Mouse (Mus musculus) megakaryocyte, embryonic 14.5 days (primary cell): Measurements from ENCODE around the gene Lrrc8a.

Experiments
- FLI1 ChIP-seq: IDR thresholded peaks from 2 replicates; pipeline ENCODE4 v1.6.1; 2012; ENCODE audit warnings: low read length, inconsistent platforms, mixed read lengths
- GATA1 ChIP-seq: IDR thresholded peaks from 3 replicates; pipeline ENCODE4 v1.6.1; 2012; ENCODE audit warnings: mixed read lengths, low read length, inconsistent platforms, borderline replicate concordance

DNA sequence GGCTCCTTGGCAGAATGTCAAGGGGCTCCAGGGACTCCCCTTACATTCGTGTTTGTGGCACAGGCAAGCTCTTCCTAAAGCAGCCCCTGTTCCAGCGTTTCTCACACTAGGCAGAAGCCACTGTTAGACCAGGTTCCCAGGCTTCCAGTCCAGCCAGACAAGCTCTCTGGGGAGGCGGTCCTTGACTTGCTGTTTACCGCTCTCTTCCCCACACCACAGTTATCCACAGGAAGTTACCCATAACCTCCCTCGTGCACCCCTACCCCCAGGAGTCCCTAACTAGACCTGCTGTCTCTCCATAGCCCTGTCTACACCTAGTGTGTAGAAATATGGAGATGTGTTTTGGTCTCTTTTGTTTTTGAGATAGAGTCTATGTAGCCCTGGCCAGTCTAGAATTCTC, 16.3 kb downstream of the Lrrc8a start:
- TF ChIP-seq GATA1 (no peak), FLI1 (no peak)
